Mouse (Mus musculus) urinary bladder, adult 18-20 months (tissue): Measurements from ENCODE around the gene Rab37.

ENCODE experiments used
- DNase-seq, 2 experiments: peaks; one replicate each; pipeline ENCODE4 v3.0.0; 2022; ENCODE audit warnings: low spot score in 2 of 2, mixed read lengths in 2 of 2

The Rab37 gene

GRCm38 (mm10) chr11:115085064-115085463, 6.2 kb upstream of the Rab37 start:
- DNase-seq, result no peak

DNA sequence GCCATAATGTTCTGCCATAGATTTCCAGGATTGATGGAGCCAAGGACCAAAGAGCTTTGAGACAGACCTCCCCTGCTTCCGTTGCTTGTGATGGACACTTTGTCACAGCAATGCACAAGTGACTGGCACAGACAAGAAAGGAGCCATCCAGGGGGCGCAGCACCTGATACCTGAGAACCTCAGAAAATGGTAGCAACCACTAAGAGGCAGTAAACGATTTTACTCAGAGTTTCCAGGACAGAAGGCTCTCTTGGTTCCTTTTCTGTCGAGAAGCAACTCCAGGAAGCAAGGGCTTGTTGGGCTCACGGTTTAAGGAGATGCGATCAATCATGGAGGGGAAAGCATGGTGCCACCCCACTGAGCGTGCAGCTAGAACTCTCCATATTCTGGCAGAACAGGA, 5.0 kb upstream of the Rab37 start:
- no peak for DNase-seq

GRCm38 (mm10) chr11:115089853-115090252, 1.4 kb upstream of the Rab37 start:
- no peak for DNase-seq

GRCm38 (mm10) chr11:115092140-115092539, 909 bp downstream of the Rab37 start:
- DNase-seq, result no peak

- DNase-seq, result no peak
These were observed 7.1 kb downstream of the Rab37 start for GRCm38 (mm10) chr11:115098203-115098932.

DNA sequence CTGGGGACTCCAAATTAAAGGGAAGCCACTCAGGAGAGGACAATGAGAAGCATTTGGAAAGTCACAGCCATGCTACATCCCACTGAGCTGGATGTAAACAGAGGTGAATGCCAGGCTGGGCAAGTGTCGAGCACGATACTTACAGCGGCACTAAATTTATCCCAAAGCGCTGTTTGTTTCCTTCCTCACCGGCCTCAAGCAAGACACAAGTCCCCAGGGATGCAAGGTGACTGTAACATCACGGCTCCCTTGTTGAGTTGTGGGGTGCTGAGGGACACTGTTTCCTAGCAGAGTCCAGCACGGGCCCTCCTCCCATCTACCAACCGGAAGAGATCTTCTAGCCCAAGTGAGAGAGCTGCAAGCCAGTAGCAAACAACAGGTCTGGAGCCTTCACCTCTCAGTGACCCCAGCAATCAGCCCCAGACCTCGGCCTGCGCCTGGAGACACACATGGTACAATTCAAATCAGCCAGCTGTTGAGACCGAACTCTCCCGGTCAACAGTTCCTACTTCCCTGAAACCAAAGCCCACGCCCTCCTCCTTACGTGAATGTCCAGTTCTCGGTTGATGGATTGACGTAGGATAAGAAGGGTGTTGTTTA, 8.1 kb downstream of the Rab37 start:
- no peak for DNase-seq

GRCm38 (mm10) chr11:115100032-115100621, 8.9 kb downstream of the Rab37 start:
- DNase-seq, result no peak

GRCm38 (mm10) chr11:115100741-115101140, 9.5 kb downstream of the Rab37 start:
- DNase-seq, result no peak

GRCm38 (mm10) chr11:115101615-115102051, 10.4 kb downstream of the Rab37 start:
- DNase-seq, result no peak

- DNase-seq, result no peak
These were observed 10.9 kb downstream of the Rab37 start for GRCm38 (mm10) chr11:115102116-115102515.

DNA sequence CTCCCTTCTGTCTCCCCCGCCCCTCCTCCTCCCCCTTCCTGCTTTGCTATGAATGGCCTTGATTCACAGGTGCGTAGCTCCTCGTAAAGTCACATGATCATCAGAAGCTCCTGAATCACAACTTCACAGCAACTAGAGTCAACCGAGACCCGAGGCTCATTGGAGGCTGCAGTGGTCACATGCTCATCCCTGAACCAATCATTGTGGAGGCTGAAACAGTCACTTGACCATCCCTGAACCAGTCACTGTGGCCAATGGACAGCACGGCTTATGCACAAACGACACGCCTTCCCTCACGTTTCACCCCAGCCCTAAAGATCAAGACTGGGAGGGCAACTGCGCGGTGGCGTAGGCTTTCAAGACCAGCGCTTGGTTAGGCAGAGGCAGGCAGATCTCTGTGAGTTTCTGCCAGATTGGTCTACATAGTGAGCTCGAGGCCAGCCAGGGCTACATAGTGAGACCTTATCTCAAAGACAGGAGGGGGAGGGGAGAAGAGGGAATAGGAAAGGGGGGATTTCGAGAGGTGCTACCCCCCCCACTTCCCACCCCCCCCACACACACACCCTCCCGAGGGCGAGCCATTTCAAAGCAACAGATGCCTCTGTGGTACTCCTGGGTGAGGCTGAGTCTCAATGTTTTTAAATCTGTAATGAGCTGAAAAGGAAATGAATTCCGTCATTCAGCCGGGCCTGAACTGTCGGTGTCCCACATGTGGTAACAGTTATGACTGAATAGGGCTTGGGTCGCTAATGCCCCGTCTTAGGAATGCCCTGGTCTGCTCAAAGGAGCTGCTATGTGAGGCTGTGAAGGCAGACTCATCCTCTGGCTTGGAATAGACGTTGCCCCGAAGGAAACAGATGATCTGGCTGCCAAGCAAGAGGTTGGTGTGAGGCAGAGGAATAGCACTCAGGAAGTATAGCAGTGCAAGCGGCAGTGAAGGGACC, 12.5 kb downstream of the Rab37 start:
- DNase-seq, result no peak

DNA sequence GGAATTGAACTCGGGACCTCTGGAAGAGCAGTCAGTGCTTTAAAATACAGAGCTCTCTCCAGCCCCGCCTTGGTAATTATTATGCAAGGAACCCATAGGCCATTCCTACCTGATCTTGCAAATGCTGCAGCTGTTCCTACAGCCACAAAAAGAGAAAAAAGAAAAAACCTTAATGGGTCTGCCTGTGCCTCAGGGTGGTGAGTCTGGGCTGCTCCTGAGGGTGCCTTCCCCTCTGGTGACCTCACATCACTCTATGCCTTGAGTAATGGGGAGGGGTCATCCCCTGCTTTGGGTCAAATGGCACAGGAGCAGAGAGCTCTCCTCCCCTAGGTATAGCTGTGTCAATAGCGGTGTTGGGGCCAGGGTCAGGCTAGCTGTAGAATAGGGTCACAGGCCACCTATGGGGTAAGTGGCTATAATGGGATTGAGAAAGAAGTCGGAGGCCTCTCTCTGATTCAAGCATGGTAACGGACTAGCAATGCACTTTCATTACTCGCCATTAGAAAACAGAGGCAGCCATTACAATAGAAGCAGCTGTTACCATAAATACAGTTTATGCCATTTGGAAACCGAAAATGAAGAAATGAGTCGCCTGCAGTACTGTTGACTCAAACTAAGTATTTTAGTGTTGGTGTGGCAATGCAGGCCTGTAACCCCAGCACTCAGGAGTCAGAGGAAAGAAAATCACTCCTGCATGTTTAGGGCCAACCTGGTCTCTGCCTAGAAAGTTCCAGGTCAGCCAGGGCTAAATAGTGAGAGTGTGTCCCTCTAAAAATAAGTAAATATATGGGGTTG, 13.7 kb downstream of the Rab37 start:
- no peak for DNase-seq

DNA sequence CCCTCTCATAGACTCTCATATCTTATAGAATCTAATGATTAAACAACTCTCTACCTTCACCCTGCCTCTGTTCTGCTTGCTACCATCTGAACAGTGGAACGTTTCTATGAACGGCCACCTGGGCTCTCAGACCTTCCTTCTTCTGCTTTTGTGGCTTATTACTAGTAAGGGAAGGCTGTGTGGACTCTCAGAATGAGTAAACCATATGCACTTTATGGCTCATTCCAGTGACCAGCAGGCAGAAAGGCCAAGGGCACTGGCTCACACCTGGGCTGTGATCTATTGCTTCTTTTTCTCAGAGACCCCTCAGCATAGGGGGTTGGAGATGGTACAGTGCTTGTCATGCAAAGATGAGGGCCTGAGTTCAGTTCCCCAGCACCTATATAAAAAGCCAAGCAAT, 15.4 kb downstream of the Rab37 start:
- DNase-seq, result no peak

- DNase-seq, result no peak
These were observed 16.2 kb downstream of the Rab37 start for GRCm38 (mm10) chr11:115107403-115107916.

DNA sequence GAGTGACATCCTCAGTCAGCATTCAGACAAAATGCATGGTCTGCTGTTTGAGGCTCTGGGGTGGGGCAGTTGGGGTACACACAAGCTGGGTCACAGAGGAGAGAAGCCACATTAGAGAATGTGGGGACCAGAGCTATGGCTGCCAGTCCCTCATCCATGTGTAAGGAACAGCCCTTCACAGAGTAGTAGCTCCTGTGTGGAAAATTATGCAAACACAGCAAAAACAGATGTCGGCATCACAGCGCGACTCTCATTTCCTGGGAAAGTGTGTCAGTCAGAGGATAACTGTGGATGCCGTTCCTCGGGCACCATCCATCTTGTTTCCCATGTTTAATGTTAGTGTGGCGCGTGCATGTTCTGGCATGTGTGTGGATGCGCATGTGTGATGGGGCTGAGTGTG, 16.9 kb downstream of the Rab37 start:
- no peak for DNase-seq

DNA sequence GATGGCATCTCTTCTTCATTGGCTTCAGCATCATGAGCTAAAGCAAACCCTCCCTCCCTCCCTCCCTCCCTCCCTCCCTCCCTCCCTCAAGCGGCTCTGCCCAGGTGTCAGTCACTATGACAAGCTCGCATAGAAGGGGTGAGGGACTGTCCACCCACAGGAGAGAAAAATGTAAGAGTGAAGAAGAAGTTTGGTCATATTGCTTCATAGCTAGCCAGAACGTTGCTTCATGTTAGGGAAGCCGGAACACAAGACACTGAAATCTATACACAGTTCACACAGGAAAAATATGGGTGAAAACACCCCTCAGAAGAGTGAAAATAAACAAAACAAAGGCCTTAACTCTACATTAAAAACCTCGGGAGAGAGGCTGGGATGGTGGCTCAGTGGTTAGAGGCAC, 19.0 kb downstream of the Rab37 start:
- DNase-seq, result no peak

DNA sequence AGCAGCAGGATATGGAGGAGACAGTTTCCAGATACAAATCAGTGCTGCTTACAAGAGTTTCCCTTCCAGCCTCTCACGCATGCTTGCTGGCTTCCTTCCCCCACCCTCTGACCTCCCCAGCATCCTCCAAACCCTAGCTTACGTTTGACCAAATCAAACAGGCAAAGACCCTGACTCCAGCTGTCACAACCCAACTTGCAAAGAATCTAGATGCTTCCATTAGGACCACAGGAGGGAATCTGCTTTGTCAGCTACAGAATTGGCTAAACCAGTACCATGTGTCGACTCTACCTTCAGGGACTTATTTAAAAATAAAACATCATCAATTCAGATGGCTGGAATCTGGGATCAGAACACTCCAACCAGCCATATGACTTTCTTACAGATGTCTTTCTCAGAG, 21.0 kb downstream of the Rab37 start:
- DNase-seq, result no peak

DNA sequence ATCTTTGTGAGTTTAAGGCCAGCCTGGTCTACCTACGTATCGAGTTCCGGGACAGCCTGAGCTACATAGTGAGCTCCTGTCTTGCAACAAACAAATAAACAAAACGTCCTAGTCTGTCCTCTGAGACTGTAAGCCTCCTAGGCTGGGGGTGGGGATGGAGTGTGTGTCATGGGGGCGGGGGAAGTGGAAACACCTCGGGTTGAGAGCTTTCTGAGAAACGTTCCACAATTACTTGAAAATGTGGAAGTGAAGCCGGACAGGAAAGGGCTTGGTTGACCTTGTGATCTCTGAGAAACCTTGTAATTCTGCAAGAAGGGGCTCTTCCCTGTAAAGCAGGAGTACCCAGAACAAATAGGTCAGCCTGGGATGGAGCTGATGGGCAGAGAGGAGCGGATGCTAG, 28.2 kb downstream of the Rab37 start:
- no peak for DNase-seq

GRCm38 (mm10) chr11:115128483-115128882, 37.3 kb downstream of the Rab37 start:
- no peak for DNase-seq

DNA sequence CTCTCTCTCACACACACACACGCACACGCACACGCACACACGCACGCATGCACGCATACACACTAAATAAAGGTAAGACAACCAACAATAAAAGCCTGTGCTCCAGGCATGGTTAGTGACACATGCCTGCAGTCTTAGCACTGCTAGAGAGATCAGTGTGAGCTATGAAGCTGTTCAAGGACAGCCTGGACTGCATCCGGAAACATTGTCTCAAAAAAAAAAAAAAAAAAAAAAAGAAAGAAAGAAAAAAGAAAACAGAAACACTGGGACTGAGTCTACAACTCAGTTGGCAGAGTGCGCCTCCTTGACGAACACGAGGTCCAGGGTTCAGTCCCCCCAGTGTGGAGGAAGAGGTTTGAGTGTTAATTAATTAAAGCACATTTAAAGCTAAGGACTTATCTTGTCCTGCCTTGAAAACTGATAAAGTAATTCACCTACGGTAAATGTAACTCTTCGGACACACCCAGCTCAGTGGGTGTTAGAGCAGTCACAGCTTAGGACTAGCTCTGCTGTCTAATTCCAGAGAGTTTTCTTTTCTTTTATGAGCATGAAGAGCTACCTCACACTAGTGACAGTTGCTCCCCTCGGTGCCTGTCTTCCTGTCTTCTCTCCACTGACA, 38.4 kb downstream of the Rab37 start:
- no peak for DNase-seq
